Mouse (Mus musculus) embryonic facial prominence, embryonic 10.5 days (tissue): ENCODE measurements around the gene Pabpc4. TPM values are rescaled to one million over a fixed set of nuclear protein-coding genes. Genes with fewer than 3 reads are reported as not detected.
A peak's percentile ranks its signal among the peaks of the same experiment; 100 is the strongest.

Source experiments
- DNase-seq: peaks from one replicate; pipeline ENCODE4 v3.0.0-alpha.2; 2017; ENCODE audit warnings: low spot score
- H3K27ac ChIP-seq: fragments of 300-500 bp; sonication (generic); replicated peaks from 2 replicates; pipeline ENCODE4 v1.5.1; 2016; ENCODE audit warnings: mild to moderate bottlenecking
- H3K27me3 ChIP-seq: fragments of 300-500 bp; sonication (generic); replicated peaks from 2 replicates; pipeline ENCODE4 v1.6.1; 2016; ENCODE audit warnings: low read depth, mild to moderate bottlenecking; ENCODE audit not compliant: poor library complexity, severe bottlenecking
- H3K36me3 ChIP-seq: fragments of 300-500 bp; sonication (generic); replicated peaks from 2 replicates; pipeline ENCODE4 v1.6.1; 2016; ENCODE audit warnings: mild to moderate bottlenecking, moderate library complexity
- H3K4me1 ChIP-seq: fragments of 300-500 bp; sonication (generic); 2 replicates; pipeline ENCODE4 v1.6.1; 2016
- H3K4me3 ChIP-seq: fragments of 300-500 bp; sonication (generic); 2 replicates; pipeline ENCODE4 v1.5.1; 2016; ENCODE audit warnings: mild to moderate bottlenecking, moderate library complexity
- H3K9me3 ChIP-seq: fragments of 300-500 bp; sonication (generic); 2 replicates; pipeline ENCODE4 v1.6.1; 2016; ENCODE audit warnings: mild to moderate bottlenecking
- WGBS: fragments of 180-500 bp; shearing (Covaris S2); methylation state at CpG from one replicate; pipeline ENCODE4 v1.1.7; 2016; 5-methylcytosine and 5-hydroxymethylcytosine counted together
- polyA plus RNA-seq: library from polyadenylated mRNA; unstranded; fragments of >200 nt; fragmentation: Nextera tagmentation; extraction: Ambion mirVana; gene quantifications from 2 replicates; pipeline ENCODE4 v1.2.1, GENCODE M21; 2016

Pabpc4 gene
- 54.9 and 59.4 TPM in 2 replicates for polyA plus RNA-seq

GRCm38 (mm10) chr4:123261721-123262401 is at the start of gene Pabpc4:
TSS of gene Pabpc4 (plus strand) at chr4:123262351.
- Histone ChIP-seq H3K4me1 (peaks cover 9% of the 10 kb centered on the region), H3K9me3 (no peaks in the 10 kb centered on the region), H3K4me3 (no peak within 1 kb of the TSS), H3K27me3 (no peaks in the 10 kb centered on the region), H3K27ac (no peak within 1 kb of the TSS), H3K36me3 (no peaks in the 10 kb centered on the region)
- 71% methylated on average over 5 of the region's 5 CpGs for WGBS
- DNase-seq: no peak

GRCm38 (mm10) chr4:123213975-123214374 is 48.2 kb upstream of the Pabpc4 start:
- no peaks in the 10 kb centered on the region for H3K9me3 ChIP-seq
- H3K27ac ChIP-seq: no peak overlapping the region
- H3K27me3 ChIP-seq: peaks cover 29% of the 10 kb centered on the region
- WGBS: 94% methylated on average over 9 of the region's 9 CpGs
- no peaks in the 10 kb centered on the region for H3K36me3 ChIP-seq
- H3K4me3 ChIP-seq: no peak overlapping the region
- H3K4me1 ChIP-seq: peaks cover 9% of the 10 kb centered on the region; the same call in 1 of the 2 replicates
- DNase-seq: no peak

- Histone ChIP-seq H3K27me3 (peaks cover 24% of the 10 kb centered on the region), H3K4me3 (no peak overlapping the region), H3K9me3 (no peaks in the 10 kb centered on the region), H3K36me3 (no peaks in the 10 kb centered on the region), H3K27ac (no peak overlapping the region), H3K4me1 (peaks cover 12% of the 10 kb centered on the region)
- 81% methylated on average over 1 of the region's 1 CpGs for WGBS
- DNase-seq: no peak
These were observed 46.8 kb upstream of the Pabpc4 start for GRCm38 (mm10) chr4:123215367-123215766.

- H3K36me3 ChIP-seq: no peaks in the 10 kb centered on the region
- WGBS: 21% methylated on average over 1 of the region's 1 CpGs
These were observed 45.4 kb upstream of the Pabpc4 start for GRCm38 (mm10) chr4:123216782-123217181.

GRCm38 (mm10) chr4:123219720-123220357 is 42.3 kb upstream of the Pabpc4 start:
- no peaks in the 10 kb centered on the region for H3K9me3 ChIP-seq
- no peak overlapping the region for H3K27ac ChIP-seq
- DNase-seq: peak; percentile 74
- H3K36me3 ChIP-seq: no peaks in the 10 kb centered on the region
- H3K27me3 ChIP-seq: peaks cover 15% of the 10 kb centered on the region
- WGBS: 72% methylated on average over 15 of the region's 15 CpGs
- H3K4me1 ChIP-seq: peaks cover 16% of the 10 kb centered on the region
- no peak overlapping the region for H3K4me3 ChIP-seq

More at GRCm38 (mm10) chr4:123216782-123217181, 45.4 kb upstream of the Pabpc4 start:
- H3K27ac ChIP-seq: no peak overlapping the region
- no peaks in the 10 kb centered on the region for H3K9me3 ChIP-seq
- H3K27me3 ChIP-seq: peaks cover 19% of the 10 kb centered on the region
- peaks cover 17% of the 10 kb centered on the region for H3K4me1 ChIP-seq
- peak; percentile 66 for DNase-seq
- H3K4me3 ChIP-seq: no peak overlapping the region

GRCm38 (mm10) chr4:123220637-123221036 is 41.5 kb upstream of the Pabpc4 start:
- Histone ChIP-seq H3K4me3 (no peak overlapping the region), H3K27ac (no peak overlapping the region), H3K27me3 (peaks cover 15% of the 10 kb centered on the region), H3K36me3 (no peaks in the 10 kb centered on the region), H3K9me3 (no peaks in the 10 kb centered on the region), H3K4me1 (peaks cover 11% of the 10 kb centered on the region)
- WGBS: 64% methylated on average over 4 of the region's 4 CpGs
- DNase-seq: no peak

- 41% methylated on average over 3 of the region's 3 CpGs for WGBS
- Histone ChIP-seq H3K9me3 (no peaks in the 10 kb centered on the region), H3K36me3 (no peaks in the 10 kb centered on the region), H3K27me3 (peaks cover 8% of the 10 kb centered on the region), H3K27ac (no peak overlapping the region), H3K4me1 (peaks cover 31% of the 10 kb centered on the region), H3K4me3 (no peak overlapping the region)
- peak; percentile 44 for DNase-seq
These were observed 38.8 kb upstream of the Pabpc4 start for GRCm38 (mm10) chr4:123223309-123223708.

GRCm38 (mm10) chr4:123225718-123226403 is 36.3 kb upstream of the Pabpc4 start:
- Histone ChIP-seq H3K27me3 (peaks cover 27% of the 10 kb centered on the region), H3K4me3 (no peak overlapping the region), H3K9me3 (no peaks in the 10 kb centered on the region), H3K4me1 (peaks cover 28% of the 10 kb centered on the region), H3K27ac (no peak overlapping the region; the same call in 1 of the 2 replicates), H3K36me3 (no peaks in the 10 kb centered on the region)
- no peak for DNase-seq
- WGBS: 76% methylated on average over 10 of the region's 10 CpGs

GRCm38 (mm10) chr4:123227707-123228106 is 34.4 kb upstream of the Pabpc4 start:
- Histone ChIP-seq H3K4me1 (peaks cover 28% of the 10 kb centered on the region), H3K27me3 (peaks cover 40% of the 10 kb centered on the region), H3K27ac (peak overlapping the region; percentile 65; the same call in 1 of the 2 replicates), H3K4me3 (no peak overlapping the region), H3K36me3 (no peaks in the 10 kb centered on the region), H3K9me3 (no peaks in the 10 kb centered on the region)
- no peak for DNase-seq
- 46% methylated on average over 4 of the region's 4 CpGs for WGBS

- Histone ChIP-seq H3K4me3 (no peak overlapping the region), H3K4me1 (peaks cover 34% of the 10 kb centered on the region), H3K27ac (0 out of 2 replicates have a peak overlapping the region, but pooled peaks have one; percentile 45), H3K9me3 (no peaks in the 10 kb centered on the region), H3K27me3 (peaks cover 46% of the 10 kb centered on the region), H3K36me3 (no peaks in the 10 kb centered on the region)
- WGBS: 25% methylated on average over 2 of the region's 2 CpGs
- DNase-seq: peak; percentile 59
These were observed 33.9 kb upstream of the Pabpc4 start for GRCm38 (mm10) chr4:123228270-123228669.

GRCm38 (mm10) chr4:123229166-123229565 is 33.0 kb upstream of the Pabpc4 start:
- no peak for DNase-seq
- H3K9me3 ChIP-seq: no peaks in the 10 kb centered on the region
- no peaks in the 10 kb centered on the region for H3K36me3 ChIP-seq
- H3K4me3 ChIP-seq: no peak overlapping the region
- no peak overlapping the region for H3K27ac ChIP-seq
- H3K27me3 ChIP-seq: peaks cover 55% of the 10 kb centered on the region
- peaks cover 43% of the 10 kb centered on the region for H3K4me1 ChIP-seq
- 84% methylated on average over 11 of the region's 11 CpGs for WGBS

- no peak for DNase-seq
- no peaks in the 10 kb centered on the region for H3K36me3 ChIP-seq
- peaks cover 89% of the 10 kb centered on the region for H3K27me3 ChIP-seq
- H3K4me1 ChIP-seq: peaks cover 52% of the 10 kb centered on the region
- H3K9me3 ChIP-seq: no peaks in the 10 kb centered on the region
- H3K27ac ChIP-seq: no peak overlapping the region
- peak overlapping the region; percentile 65 for H3K4me3 ChIP-seq
- WGBS: 64% methylated on average over 3 of the region's 3 CpGs
These were observed 29.3 kb upstream of the Pabpc4 start for GRCm38 (mm10) chr4:123232841-123233240.
